Mouse (Mus musculus) layer of hippocampus, adult 9-11 months (tissue): ENCODE results near the gene Pdf.
"Not testable (repeated sequence)": the region's sequence is repeated elsewhere in the genome, so short reads cannot be mapped to it uniquely, and the experiment has no call there.

Experiments
- DNase-seq: peaks from one replicate; pipeline ENCODE4 v3.0.0; 2022

The Pdf gene

DNA sequence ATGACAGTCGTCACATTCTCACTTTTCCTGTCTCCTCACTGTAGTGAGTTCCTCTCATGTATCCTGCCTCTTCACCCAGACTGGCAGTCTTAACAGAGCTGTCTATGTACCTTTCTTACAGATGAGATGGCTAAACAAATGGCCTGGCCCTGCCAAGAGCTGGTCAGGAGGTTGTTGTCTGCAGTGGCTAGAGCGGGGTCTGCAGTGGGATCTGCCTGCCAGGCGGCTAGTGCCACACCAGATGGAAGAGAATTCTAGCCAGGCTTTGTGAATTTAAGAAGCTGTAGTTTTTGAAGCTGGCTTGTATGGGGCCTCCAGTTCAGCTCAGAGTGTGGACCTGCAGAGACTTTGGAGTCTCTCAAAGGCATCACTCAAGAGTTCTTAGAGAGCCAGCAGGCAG, 12.8 kb downstream of the Pdf start:
- no peak for DNase-seq

GRCm38 (mm10) chr8:107033609-107034008, 14.8 kb downstream of the Pdf start:
- not testable (repeated sequence) for DNase-seq

DNA sequence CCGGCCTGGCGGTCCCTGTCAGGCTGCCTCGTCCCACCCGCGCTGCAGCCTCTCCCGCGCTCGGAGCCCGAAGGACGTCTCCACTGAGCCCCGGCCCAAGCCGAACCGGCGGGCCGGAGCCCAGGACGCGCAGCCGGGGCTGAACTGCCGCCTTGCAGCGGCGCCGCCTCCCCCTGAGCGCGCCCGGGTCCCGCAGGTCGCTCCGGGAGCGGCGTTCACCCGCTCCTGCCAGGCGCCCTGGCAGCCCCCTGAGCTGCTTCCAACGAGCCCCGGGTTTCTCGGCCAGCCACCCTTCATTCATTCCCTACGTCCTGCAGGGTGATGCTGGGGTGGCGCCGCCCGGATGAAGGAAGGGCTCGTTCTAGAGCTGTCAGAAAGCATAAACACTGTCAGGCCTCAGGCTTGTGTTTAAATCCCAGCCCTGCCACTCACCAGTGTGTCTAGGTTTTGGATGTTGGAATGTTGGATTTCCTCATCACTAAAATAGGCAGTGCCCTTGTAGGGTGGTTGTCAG, 16.8 kb downstream of the Pdf start:
- no peak for DNase-seq

DNA sequence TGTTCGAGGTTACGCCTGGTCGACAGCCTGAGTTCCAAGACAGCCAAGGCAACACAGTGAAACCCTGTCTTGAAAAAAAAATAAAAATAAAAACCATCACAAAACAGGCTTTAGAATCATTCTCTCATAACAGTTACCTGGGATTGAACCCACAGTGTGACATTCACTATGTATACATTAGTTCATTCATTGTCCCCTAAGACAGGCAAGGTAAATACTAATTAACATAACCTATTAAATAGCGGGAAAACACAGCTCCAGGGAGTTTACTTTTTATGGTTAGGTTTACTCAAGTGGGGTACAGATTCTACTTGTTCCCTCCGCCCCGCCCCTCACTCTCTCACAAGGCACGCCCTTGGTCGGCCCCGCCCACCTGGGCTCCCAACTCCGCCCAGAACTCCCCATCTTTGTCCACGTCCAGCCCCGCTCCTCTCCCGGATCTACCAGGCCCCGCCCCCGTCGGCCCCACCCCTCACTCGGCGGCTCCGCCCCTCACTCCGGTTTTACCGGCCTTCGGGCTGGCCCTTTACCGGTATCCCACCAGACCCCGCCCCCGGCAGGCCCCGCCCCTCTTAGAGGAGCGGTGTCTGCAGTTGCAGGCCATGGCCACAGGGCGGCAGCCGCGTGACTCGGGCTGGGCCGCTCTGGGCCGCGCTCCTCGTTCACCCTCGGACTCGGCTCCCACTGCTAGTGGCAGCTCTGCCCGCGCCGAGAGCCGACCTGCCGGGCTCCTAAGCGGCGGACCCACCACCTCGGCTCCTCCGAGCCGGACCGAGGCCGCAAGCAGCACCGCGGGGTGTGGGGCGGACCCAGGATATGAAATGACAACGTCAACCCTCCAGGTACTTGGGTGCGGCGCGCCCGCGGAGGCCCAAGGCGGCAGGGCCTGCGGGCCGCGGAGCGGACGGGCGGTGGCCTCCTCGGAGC, 17.5 kb downstream of the Pdf start, which contains the start of gene Vps4a:
Vps4a (plus strand) TSS at position 573 of the 927 bp plus-strand sequence.
- DNase-seq: peak; percentile 96

GRCm38 (mm10) chr8:107030058-107030457, 18.4 kb downstream of the Pdf start:
- DNase-seq: no peak

DNA sequence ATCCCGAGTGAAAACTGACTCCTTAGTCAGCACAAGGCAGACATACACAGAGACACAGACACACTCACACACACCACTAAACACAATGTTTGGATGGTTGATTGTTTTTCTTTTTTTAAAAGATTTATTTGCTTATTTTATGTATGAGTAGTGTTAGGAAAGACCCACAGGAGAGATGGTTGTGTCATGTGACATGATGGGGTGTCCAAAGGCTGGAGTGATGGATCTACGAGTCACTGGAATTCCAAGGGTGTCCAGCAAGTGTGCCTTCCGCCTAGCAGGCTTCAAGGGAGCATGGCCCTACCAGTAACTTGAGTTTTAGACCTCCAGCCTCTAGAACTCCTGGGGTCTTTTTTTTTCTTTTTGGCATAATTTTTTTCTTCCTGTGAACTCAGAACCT, 19.1 kb downstream of the Pdf start:
- DNase-seq: no peak

DNA sequence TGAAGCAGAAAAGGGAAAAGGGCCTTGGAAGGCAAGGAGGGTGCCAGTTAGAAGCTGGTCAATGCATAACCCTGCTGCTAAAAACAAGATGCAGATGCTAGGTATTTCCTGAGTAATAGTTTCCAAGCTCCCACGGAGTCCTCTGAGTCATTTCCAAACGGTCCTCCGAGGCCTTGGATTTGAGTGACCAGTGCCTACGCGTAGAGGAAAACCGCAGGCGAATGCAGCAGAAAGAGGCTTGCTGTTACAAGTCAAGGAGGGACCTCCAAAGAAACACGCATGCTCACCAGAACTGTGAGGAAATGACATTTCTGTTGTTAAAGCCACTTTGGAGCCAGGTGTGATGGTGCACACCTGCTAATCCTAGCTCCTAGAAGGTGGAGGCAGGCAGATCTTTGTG, 24.9 kb downstream of the Pdf start:
- DNase-seq: no peak

GRCm38 (mm10) chr8:107014915-107015314, 33.5 kb downstream of the Pdf start:
- DNase-seq: no peak

GRCm38 (mm10) chr8:107012666-107013065, 35.7 kb downstream of the Pdf start:
- no peak for DNase-seq

- DNase-seq: no peak
Measured at GRCm38 (mm10) chr8:107007795-107008194, 40.6 kb downstream of the Pdf start.

DNA sequence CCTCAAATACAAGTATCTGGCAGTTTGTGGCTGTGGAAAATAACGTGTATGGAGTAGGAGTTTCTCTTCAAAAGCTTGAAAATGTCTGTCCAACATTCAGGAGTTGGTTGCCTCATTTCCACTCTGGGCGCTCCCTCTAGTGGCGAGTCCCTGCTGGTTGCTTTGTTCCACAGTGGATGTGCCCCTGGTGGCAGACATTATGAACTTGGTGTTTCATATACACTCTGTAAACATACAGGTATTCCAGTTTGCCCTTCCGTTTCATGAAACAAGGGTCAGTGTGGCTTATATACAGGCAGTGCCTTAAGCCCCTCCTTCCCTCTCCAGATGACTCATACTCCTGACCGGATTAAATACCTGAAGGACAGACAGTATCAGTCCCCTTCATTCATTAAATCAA, 45.9 kb downstream of the Pdf start:
- peak; percentile 82 for DNase-seq

DNA sequence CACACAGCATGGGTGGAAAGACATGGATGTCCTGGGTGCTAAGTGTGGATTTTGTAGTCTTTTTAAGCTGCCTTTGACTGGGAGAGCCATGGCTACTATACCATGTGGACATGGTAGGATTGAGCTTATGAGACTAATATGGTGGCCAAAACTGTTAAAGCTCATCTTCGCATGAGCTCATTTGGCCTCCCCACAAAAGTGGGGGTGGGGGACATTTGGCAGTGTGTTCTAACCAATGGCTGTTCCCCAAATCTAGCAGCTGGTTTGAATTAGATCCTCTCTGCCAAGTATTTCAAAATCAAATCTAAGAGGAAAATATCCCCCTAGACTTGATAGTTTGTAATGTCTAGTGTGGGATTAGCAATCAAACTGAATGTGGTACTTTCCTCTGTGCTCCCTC, 49.3 kb downstream of the Pdf start:
- DNase-seq: peak; percentile 76

DNA sequence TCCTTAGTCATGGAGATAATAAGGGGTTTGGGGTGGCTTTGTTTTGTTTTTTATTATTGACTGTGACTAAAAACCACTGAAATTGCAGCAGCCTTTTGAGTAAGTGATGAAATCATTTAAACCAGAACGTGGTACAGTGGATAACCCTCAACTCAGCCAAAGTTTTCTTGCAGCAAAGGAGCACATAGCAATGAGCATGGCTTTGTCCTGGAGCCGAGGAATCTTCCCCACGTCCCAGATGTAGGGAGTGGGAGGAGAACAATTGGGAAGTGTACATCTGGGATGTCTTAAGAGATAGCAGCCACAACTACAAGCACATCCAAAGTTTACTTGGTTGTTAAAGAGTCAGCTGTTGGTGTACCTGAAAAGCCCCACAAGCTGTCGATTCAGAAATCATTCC, 51.0 kb downstream of the Pdf start:
- no peak for DNase-seq

GRCm38 (mm10) chr8:106996339-106996738, 52.1 kb downstream of the Pdf start:
- DNase-seq: not testable (repeated sequence)
